33 mouse cellular contexts compared by ENCODE assay signal in genomic region chr2:110316116-110316883, GRCm38 (mm10). TPM values are rescaled to one million over a fixed set of nuclear protein-coding genes. Genes with fewer than 3 reads are reported as not detected.
A peak's percentile ranks its signal among the peaks of the same experiment; 100 is the strongest.
DNase-seq lines count a peak whose midpoint lies in the region; ATAC-seq lines count a peak whose summit lies in the region.
"Had no signal": no experiment of that assay in that cellular context is flagged by ENCODE, and none has a peak within 500 bp of the region (broad histone marks: within the 10 kb centered on the region; RNA-seq: fewer than 3 reads in every experiment).

No protein-coding gene starts in this region.

- no peaks in the 10 kb centered on the region for H3K4me1 ChIP-seq in kidney, embryonic 14.5 days (ENCODE audit: control insufficient read depth, insufficient read depth, low read length)
- no peaks in the 10 kb centered on the region for H3K4me1 ChIP-seq in liver, embryonic 11.5 days (replicated peaks; ENCODE audit: control insufficient read depth, insufficient read depth, low read length)
- no peaks in the 10 kb centered on the region for H3K4me1 ChIP-seq in liver, embryonic 12.5 days
- no peaks in the 10 kb centered on the region for H3K4me1 ChIP-seq in intestine, embryonic 15.5 days (replicated peaks)
- H3K4me1 ChIP-seq in liver, embryonic 16.5 days (ENCODE audit: control insufficient read depth, low read depth, low read length) = no peaks in the 10 kb centered on the region
- H3K4me1 ChIP-seq: embryonic facial prominence, embryonic 12.5 days; heart, embryonic 10.5 days; heart, embryonic 15.5 days; hindbrain, embryonic 12.5 days; limb, embryonic 10.5 days; limb, embryonic 15.5 days; midbrain, embryonic 12.5 days; neural tube, embryonic 13.5 days had no signal

- ATAC-seq in kidney, embryonic 14.5 days (ENCODE audit: low FRiP score, low TSS enrichment) = peak; percentile 71; the same call in 1 of the 2 replicates
- 0 out of 2 replicates have a peak, but pooled peaks have one; percentile 46 for ATAC-seq in liver, embryonic 11.5 days (replicated peaks; ENCODE audit: low FRiP score)
- ATAC-seq in liver, embryonic 12.5 days = no peak; the same call in 1 of the 2 replicates
- peak; percentile 95 for ATAC-seq in intestine, embryonic 15.5 days
- ATAC-seq in liver, embryonic 16.5 days (ENCODE audit: low read depth) = peak; percentile 53; the same call in 1 of the 2 replicates
- ATAC-seq: forebrain, embryonic 14.5 days had no signal

- 31% methylated on average over 3 of the region's 3 CpGs for WGBS in kidney, embryonic 14.5 days
- WGBS in liver, embryonic 11.5 days = 44% methylated on average over 3 of the region's 3 CpGs
- WGBS in liver, embryonic 12.5 days (ENCODE audit: insufficient replicate concordance) = 25% methylated on average over 3 of the region's 3 CpGs
- WGBS in intestine, embryonic 15.5 days = 30% methylated on average over 3 of the region's 3 CpGs
- 19% methylated on average over 3 of the region's 3 CpGs for WGBS in liver, embryonic 16.5 days (ENCODE audit: insufficient replicate concordance)

- no peaks in the 10 kb centered on the region for H3K9me3 ChIP-seq in kidney, embryonic 14.5 days (ENCODE audit: control insufficient read depth, low read length)
- H3K9me3 ChIP-seq in liver, embryonic 11.5 days (ENCODE audit: control insufficient read depth, low read length) = no peaks in the 10 kb centered on the region
- H3K9me3 ChIP-seq in liver, embryonic 12.5 days (replicated peaks) = no peaks in the 10 kb centered on the region
- H3K9me3 ChIP-seq in intestine, embryonic 15.5 days = no peaks in the 10 kb centered on the region
- no peaks in the 10 kb centered on the region for H3K9me3 ChIP-seq in liver, embryonic 16.5 days (replicated peaks; ENCODE audit: control insufficient read depth, low read length)
- H3K9me3 ChIP-seq: embryonic facial prominence, embryonic 12.5 days; G1E; heart, embryonic 10.5 days; heart, embryonic 15.5 days; hindbrain, embryonic 12.5 days; limb, embryonic 10.5 days; limb, embryonic 15.5 days; midbrain, embryonic 12.5 days; neural tube, embryonic 13.5 days had no signal

- no peak overlapping the region for H3K9ac ChIP-seq in kidney, embryonic 14.5 days (ENCODE audit: low read depth, low read length)
- no peak overlapping the region for H3K9ac ChIP-seq in liver, embryonic 11.5 days (ENCODE audit: low read depth, low read length)
- no peak overlapping the region for H3K9ac ChIP-seq in liver, embryonic 12.5 days
- no peak overlapping the region for H3K9ac ChIP-seq in intestine, embryonic 15.5 days
- H3K9ac ChIP-seq in liver, embryonic 16.5 days (ENCODE audit: low read depth, low read length) = no peak overlapping the region
- H3K9ac ChIP-seq: embryonic facial prominence, embryonic 12.5 days; heart, embryonic 15.5 days; hindbrain, embryonic 12.5 days; limb, embryonic 15.5 days; midbrain, embryonic 12.5 days; neural tube, embryonic 13.5 days had no signal

- H3K4me3 ChIP-seq in kidney, embryonic 14.5 days (ENCODE audit: low read length) = no peak overlapping the region
- H3K4me3 ChIP-seq in liver, embryonic 11.5 days (ENCODE audit: low read depth, low read length) = no peak overlapping the region
- H3K4me3 ChIP-seq in liver, embryonic 12.5 days = no peak overlapping the region
- H3K4me3 ChIP-seq in intestine, embryonic 15.5 days (replicated peaks) = no peak overlapping the region
- H3K4me3 ChIP-seq in liver, embryonic 16.5 days (ENCODE audit: low read depth, low read length) = no peak overlapping the region
- H3K4me3 ChIP-seq: embryonic facial prominence, embryonic 12.5 days; heart, embryonic 10.5 days; heart, embryonic 15.5 days; hindbrain, embryonic 12.5 days; limb, embryonic 10.5 days; limb, embryonic 15.5 days; midbrain, embryonic 12.5 days; neural tube, embryonic 13.5 days had no signal

- no peaks in the 10 kb centered on the region for H3K27me3 ChIP-seq in kidney, embryonic 14.5 days (ENCODE audit: control insufficient read depth, insufficient read depth, low read length)
- no peaks in the 10 kb centered on the region for H3K27me3 ChIP-seq in liver, embryonic 11.5 days (replicated peaks; ENCODE audit: control insufficient read depth, insufficient read depth, low read length)
- no peaks in the 10 kb centered on the region for H3K27me3 ChIP-seq in liver, embryonic 12.5 days (replicated peaks)
- no peaks in the 10 kb centered on the region for H3K27me3 ChIP-seq in intestine, embryonic 15.5 days (replicated peaks)
- H3K27me3 ChIP-seq in liver, embryonic 16.5 days (ENCODE audit: control insufficient read depth, insufficient read depth, low read depth, low read length) = no peaks in the 10 kb centered on the region
- H3K27me3 ChIP-seq: embryonic facial prominence, embryonic 12.5 days; heart, embryonic 15.5 days; hindbrain, embryonic 12.5 days; limb, embryonic 15.5 days; midbrain, embryonic 12.5 days; neural tube, embryonic 13.5 days had no signal

- DNase-seq in kidney, postnatal 14 days = no peak
- DNase-seq in liver, embryonic 11.5 days (ENCODE audit: low spot score) = no peak
- no peak for DNase-seq in thymus, postnatal 25 days
- no peak for DNase-seq in spleen, postnatal 36 days (ENCODE audit: low spot score in 2 of 2)
- DNase-seq: adrenal gland, postnatal 25 days; cerebellum, adult 11-12 months; cerebellum, adult 9-11 months; embryo, embryonic 11 days; gastrocnemius, postnatal 14 days; heart, adult 11 months; heart, postnatal 36 days; kidney, adult 2 months; layer of hippocampus, postnatal 36 days; lung, postnatal 14 days; right cerebral cortex, postnatal 4 days; thymus, adult 2 months; thymus, postnatal 4 days had no signal

- no peaks in the 10 kb centered on the region for H3K36me3 ChIP-seq in kidney, embryonic 14.5 days (ENCODE audit: control insufficient read depth, insufficient read depth, low read length)
- no peaks in the 10 kb centered on the region for H3K36me3 ChIP-seq in liver, embryonic 11.5 days (ENCODE audit: control insufficient read depth, insufficient read depth, low read length)
- H3K36me3 ChIP-seq in liver, embryonic 12.5 days = no peaks in the 10 kb centered on the region
- H3K36me3 ChIP-seq in intestine, embryonic 15.5 days = no peaks in the 10 kb centered on the region
- H3K36me3 ChIP-seq in liver, embryonic 16.5 days (ENCODE audit: control insufficient read depth, insufficient read depth) = no peaks in the 10 kb centered on the region
- H3K36me3 ChIP-seq: embryonic facial prominence, embryonic 12.5 days; G1E; heart, embryonic 10.5 days; heart, embryonic 15.5 days; hindbrain, embryonic 12.5 days; limb, embryonic 10.5 days; limb, embryonic 15.5 days; midbrain, embryonic 12.5 days; neural tube, embryonic 13.5 days had no signal

- no peak overlapping the region for H3K4me2 ChIP-seq in kidney, embryonic 14.5 days (replicated peaks; ENCODE audit: low read depth, low read length)
- no peak overlapping the region for H3K4me2 ChIP-seq in liver, embryonic 11.5 days
- no peak overlapping the region for H3K4me2 ChIP-seq in liver, embryonic 12.5 days
- H3K4me2 ChIP-seq in intestine, embryonic 15.5 days (replicated peaks) = no peak overlapping the region
- no peak overlapping the region for H3K4me2 ChIP-seq in liver, embryonic 16.5 days (ENCODE audit: low read depth, low read length)
- H3K4me2 ChIP-seq: embryonic facial prominence, embryonic 12.5 days; heart, embryonic 15.5 days; hindbrain, embryonic 12.5 days; limb, embryonic 15.5 days; midbrain, embryonic 12.5 days; neural tube, embryonic 13.5 days had no signal

- H3K27ac ChIP-seq in kidney, embryonic 14.5 days (ENCODE audit: low read depth, low read length) = no peak overlapping the region
- no peak overlapping the region for H3K27ac ChIP-seq in liver, embryonic 11.5 days (ENCODE audit: low read depth, low read length)
- H3K27ac ChIP-seq in liver, embryonic 12.5 days = no peak overlapping the region
- H3K27ac ChIP-seq in intestine, embryonic 15.5 days = no peak overlapping the region
- H3K27ac ChIP-seq in liver, embryonic 16.5 days (ENCODE audit: low read length) = no peak overlapping the region
- H3K27ac ChIP-seq: embryonic facial prominence, embryonic 12.5 days; heart, embryonic 10.5 days; heart, embryonic 15.5 days; hindbrain, embryonic 12.5 days; limb, embryonic 10.5 days; limb, embryonic 15.5 days; midbrain, embryonic 12.5 days; neural tube, embryonic 13.5 days had no signal

RNA-seq across cellular contexts. Expression of gene Bbox1, which starts 1.9 kb away (rescaled TPM):
- polyA plus RNA-seq in kidney, embryonic 14.5 days (2014; fragmentation: Nextera tagmentation; extraction: Ambion mirVana) = 0.04 and 0.12 TPM in 2 replicates
- polyA plus RNA-seq in liver, embryonic 11.5 days (2014; fragmentation: Nextera tagmentation; extraction: Ambion mirVana) = 1.1 and 1.3 TPM in 2 replicates
- polyA plus RNA-seq in liver, embryonic 12.5 days (2016; fragmentation: Nextera tagmentation; extraction: Ambion mirVana) = 1.2 and 1.9 TPM in 2 replicates
- 0.45 and 0.53 TPM in 2 replicates for polyA plus RNA-seq in intestine, embryonic 15.5 days (2015; fragmentation: Nextera tagmentation; extraction: Ambion mirVana)
- 8.1 and 8.4 TPM in 2 replicates for polyA plus RNA-seq in liver, embryonic 16.5 days (2015; fragmentation: Nextera tagmentation; extraction: Ambion mirVana)
- polyA plus RNA-seq: C2C12; G1E; hindbrain, embryonic 12.5 days; neural tube, embryonic 13.5 days; spleen, adult 2 months had no signal

RNA-seq across cellular contexts. Expression of gene Fibin, which starts 46.7 kb away (rescaled TPM):
- 21.0 and 21.8 TPM in 2 replicates for polyA plus RNA-seq in kidney, embryonic 14.5 days (2014; fragmentation: Nextera tagmentation; extraction: Ambion mirVana)
- polyA plus RNA-seq in liver, embryonic 11.5 days (2014; fragmentation: Nextera tagmentation; extraction: Ambion mirVana) = 2.1 and 2.2 TPM in 2 replicates
- 1.4 and 1.6 TPM in 2 replicates for polyA plus RNA-seq in liver, embryonic 12.5 days (2016; fragmentation: Nextera tagmentation; extraction: Ambion mirVana)
- 26.4 and 31.0 TPM in 2 replicates for polyA plus RNA-seq in intestine, embryonic 15.5 days (2015; fragmentation: Nextera tagmentation; extraction: Ambion mirVana)
- polyA plus RNA-seq in liver, embryonic 16.5 days (2015; fragmentation: Nextera tagmentation; extraction: Ambion mirVana) = 0.95 and 1.4 TPM in 2 replicates
- polyA plus RNA-seq: G1E had no signal
